Mouse (Mus musculus) thymus, postnatal 4 days (tissue): ENCODE results near the gene Hnrnpd.
A peak's percentile ranks its signal among the peaks of the same experiment; 100 is the strongest.

Experiments
- DNase-seq: peaks from one replicate; pipeline ENCODE4 v3.0.0; 2021

Gene Hnrnpd

DNA sequence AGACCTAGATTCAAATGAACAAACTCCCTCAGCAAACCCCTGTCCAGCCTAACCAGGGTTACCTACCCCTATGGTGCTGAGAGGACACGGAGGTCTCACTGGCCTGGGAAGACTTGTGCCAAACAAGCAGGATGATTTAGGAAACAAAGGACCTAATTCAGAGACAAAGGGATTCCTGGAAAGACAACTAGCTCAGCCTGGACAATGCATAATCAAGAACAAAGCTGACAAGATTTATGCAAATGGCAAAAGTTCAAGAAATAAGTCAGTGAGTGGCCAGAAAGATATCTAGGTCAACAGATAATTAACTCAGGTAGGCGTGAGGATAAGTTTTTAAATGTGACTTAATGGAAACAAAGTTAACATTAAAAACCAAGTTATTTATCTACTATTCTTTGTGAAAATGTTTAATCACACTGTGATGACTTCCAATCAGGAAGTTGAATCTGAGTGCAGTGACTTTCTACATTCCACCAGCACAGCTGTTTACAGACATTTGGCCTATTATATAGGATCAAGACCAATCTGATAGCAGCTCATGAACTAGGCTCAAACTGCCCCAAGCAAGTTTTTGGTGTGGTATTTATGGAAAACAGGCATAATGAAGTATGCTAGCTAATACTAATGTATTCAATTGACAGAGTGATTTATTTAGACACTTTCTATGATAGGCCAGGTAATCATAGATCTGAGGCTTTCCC, 19.4 kb downstream of the Hnrnpd start:
- DNase-seq = no peak

DNA sequence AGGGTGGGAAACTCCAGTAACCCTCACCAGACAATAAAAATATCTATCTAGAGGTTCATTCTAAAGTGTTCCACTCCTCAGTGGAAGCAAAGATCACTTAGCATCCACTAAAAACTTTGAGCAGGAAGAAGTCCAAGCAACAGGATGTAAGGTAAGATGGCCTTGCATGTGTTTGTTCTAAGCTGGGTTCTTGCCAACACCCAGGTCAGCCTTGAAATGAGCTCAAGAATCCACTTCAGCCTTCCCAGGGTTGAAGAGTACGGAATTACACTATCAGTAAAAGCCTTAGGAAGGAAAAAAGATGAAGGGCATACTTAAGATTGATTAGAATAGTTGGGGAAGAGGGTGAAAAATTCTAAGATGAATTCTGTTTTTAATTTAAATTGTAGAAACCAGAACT, 20.1 kb downstream of the Hnrnpd start:
- no peak for DNase-seq

DNA sequence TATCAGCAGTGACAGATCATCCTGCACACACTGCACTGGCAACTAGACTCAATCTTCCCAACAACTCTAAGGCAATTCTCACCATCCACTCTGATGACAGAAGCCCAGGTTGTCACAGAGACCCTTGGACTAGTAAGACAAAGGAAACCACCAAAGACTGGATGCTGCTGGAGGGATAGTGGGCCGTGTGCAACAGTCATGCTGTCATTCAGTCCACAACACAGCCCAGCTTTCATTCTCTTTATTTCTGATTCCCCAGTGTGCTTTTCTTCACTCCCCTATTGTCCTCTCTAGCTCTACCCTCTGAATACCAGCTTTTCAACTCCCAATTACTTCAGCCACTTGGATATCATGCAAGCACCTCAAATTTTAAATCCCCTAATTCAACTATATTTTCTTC, 24.9 kb downstream of the Hnrnpd start:
- DNase-seq = no peak

DNA sequence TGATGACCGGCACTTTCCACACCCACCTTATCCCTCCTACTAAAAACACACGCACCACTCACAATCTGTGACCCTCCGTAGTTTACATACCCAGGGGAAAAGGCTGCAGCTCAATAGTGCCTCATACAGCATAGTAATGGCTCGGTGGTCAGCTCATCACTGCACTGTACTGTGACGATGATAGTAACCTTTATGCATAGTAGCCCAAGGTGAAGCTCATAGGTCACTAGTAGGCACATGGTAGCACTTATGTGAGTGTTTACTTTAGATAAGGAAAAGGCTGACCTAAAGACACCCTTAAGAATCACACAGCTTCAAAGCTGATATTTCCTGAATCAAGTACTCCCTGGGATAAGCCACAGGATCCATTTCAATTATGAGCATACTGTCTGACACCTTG, 26.2 kb downstream of the Hnrnpd start:
- no peak for DNase-seq

GRCm38 (mm10) chr5:99941776-99942502, 36.8 kb downstream of the Hnrnpd start:
- no peak for DNase-seq

GRCm38 (mm10) chr5:99941273-99941672, 37.5 kb downstream of the Hnrnpd start:
- DNase-seq = no peak

GRCm38 (mm10) chr5:99939440-99939839, 39.3 kb downstream of the Hnrnpd start:
- no peak for DNase-seq

- DNase-seq = no peak
These were observed 46.8 kb downstream of the Hnrnpd start for GRCm38 (mm10) chr5:99931910-99932309.

GRCm38 (mm10) chr5:99927951-99928350, 50.8 kb downstream of the Hnrnpd start:
- peak; percentile 61 for DNase-seq

DNA sequence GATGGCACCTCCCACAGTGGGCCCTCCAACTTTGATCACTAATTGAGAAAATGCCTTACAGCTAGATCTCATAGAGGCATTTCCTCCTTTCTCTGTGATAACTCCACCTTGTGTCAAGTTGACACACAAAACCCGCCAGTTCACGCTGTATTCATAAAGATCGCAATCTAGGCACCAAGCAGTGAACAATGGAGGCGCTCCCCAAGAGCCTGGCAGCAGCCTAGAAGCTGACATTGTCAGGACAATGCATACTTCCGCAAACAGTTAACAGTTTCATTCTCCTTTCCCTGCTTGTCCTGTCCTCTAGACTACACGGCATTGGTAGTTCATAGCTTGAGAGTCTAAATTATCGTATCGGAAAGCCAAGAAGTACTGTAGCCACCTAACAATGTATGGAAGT, 56.7 kb downstream of the Hnrnpd start:
- no peak for DNase-seq

DNA sequence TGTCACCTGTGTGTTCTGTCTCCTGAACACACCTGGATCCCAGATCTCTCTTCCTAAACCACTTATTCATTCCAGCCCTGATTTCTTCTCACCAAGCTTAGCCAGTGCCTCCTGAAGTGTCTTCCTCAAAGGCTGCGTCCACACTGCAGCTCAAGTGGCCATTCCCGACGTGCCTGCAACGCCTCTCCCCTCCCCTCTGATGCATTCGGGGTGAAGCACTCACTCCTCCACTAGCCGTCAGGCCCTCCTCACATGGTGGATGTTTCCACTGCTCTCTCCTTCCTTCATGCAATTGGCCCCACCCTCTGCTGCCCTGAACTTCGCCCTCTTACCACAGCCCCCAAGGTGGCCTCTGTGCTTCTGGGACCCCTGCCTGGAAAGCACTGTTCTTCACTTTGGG, 63.2 kb downstream of the Hnrnpd start:
- DNase-seq = no peak

DNA sequence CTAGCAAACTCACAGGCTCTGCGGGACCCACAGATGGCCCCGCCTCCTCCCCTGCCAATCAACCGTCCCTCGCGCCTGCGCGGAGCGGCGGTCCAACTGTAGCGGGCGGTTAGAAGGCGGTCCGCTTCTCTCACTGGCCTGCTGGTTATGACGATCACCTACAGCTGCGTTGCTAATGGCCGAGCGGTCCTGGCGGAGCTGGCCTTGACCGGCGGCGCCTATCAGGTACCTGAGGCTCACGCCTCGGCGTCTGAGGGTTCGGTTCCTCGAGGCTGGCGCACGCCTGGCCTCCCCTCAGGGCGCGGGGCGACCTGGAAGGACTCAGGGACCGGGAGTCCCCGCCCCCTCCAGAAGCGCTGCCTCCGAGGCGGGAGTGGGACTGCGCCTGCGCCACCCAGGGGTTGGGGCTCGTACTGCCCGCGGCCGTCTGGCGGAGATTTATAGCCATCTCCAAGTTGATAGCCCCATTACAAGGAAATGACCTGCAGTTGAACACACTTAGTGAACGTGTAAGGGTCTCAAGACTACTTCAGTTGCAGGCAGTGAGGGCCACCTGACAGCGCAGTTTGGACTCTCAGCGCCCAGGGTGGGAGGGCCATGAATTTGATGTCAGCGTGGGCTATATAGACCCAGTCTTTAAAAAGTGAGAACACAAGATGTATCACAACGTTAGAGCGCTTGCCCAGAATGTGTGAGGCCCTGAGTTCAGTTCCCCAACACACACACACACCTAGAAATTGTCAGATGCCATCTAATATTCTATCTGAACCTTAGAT, 72.4 kb downstream of the Hnrnpd start, which contains the start of gene Vamp9:
Vamp9 (plus strand) TSS at position 74 of the 776 bp plus-strand sequence.
- DNase-seq = peak; percentile 96
